8 mouse cellular contexts compared by ENCODE assay signal in genomic region chr1:58711365-58712016, GRCm38 (mm10). TPM values are rescaled to one million over a fixed set of nuclear protein-coding genes. Genes with fewer than 3 reads are reported as not detected.
A peak's percentile ranks its signal among the peaks of the same experiment; 100 is the strongest.
DNase-seq lines count a peak whose midpoint lies in the region; ATAC-seq and TF ChIP-seq lines count a peak whose summit lies in the region.

TSS of gene Cflar (plus strand) at chr1:58711508.

- H3K9ac ChIP-seq in embryonic facial prominence, embryonic 14.5 days (ENCODE audit: low read depth, low read length) = peak within 1 kb of the TSS; percentile 91
- peak within 1 kb of the TSS; percentile 86 for H3K9ac ChIP-seq in kidney, embryonic 14.5 days (ENCODE audit: low read depth, low read length)
- peak within 1 kb of the TSS; percentile 90 for H3K9ac ChIP-seq in liver, embryonic 13.5 days
- H3K9ac ChIP-seq in stomach, embryonic 15.5 days = peak within 1 kb of the TSS; percentile 81

- peak within 1 kb of the TSS; percentile 100 for H3K27ac ChIP-seq in embryonic facial prominence, embryonic 14.5 days (replicated peaks; ENCODE audit: low read depth, low read length)
- H3K27ac ChIP-seq in heart, embryonic 10.5 days = peak within 1 kb of the TSS; percentile 98
- peak within 1 kb of the TSS; percentile 100 for H3K27ac ChIP-seq in kidney, embryonic 14.5 days (ENCODE audit: low read depth, low read length)
- peak within 1 kb of the TSS; percentile 96 for H3K27ac ChIP-seq in liver, embryonic 13.5 days
- H3K27ac ChIP-seq in stomach, embryonic 15.5 days = peak within 1 kb of the TSS; percentile 100

- DNase-seq in adrenal gland, postnatal 4 days (ENCODE audit: low spot score in 2 of 2) = peak; percentile 39 to 53
- DNase-seq in embryonic facial prominence, embryonic 14.5 days (ENCODE audit: low spot score) = peak; percentile 82
- peak; percentile 90 for DNase-seq in heart, embryonic 10.5 days (ENCODE audit: low spot score)
- peak; percentile 66 for DNase-seq in liver, embryonic 13.5 days
- peak; percentile 75 to 81 for DNase-seq in natural killer cell, adult 2 months (ENCODE audit: low spot score in 2 of 2)

- H3K9me3 ChIP-seq in embryonic facial prominence, embryonic 14.5 days (ENCODE audit: control insufficient read depth, low read length) = no peaks in the 10 kb centered on the region
- H3K9me3 ChIP-seq in heart, embryonic 10.5 days = no peaks in the 10 kb centered on the region
- H3K9me3 ChIP-seq in kidney, embryonic 14.5 days (ENCODE audit: control insufficient read depth, low read length) = no peaks in the 10 kb centered on the region
- no peaks in the 10 kb centered on the region for H3K9me3 ChIP-seq in liver, embryonic 13.5 days (replicated peaks)
- H3K9me3 ChIP-seq in stomach, embryonic 15.5 days = no peaks in the 10 kb centered on the region

- H3ac ChIP-seq in C2C12 (ENCODE audit: control insufficient read depth, insufficient read length, low read depth) = peak within 1 kb of the TSS; percentile 100

- H3K79me2 ChIP-seq in C2C12 (ENCODE audit: control insufficient read depth, insufficient read depth) = peaks cover 34% of the 10 kb centered on the region

- no peaks in the 10 kb centered on the region for H3K27me3 ChIP-seq in C2C12 (ENCODE audit: control insufficient read depth, insufficient read depth, insufficient read length)
- no peaks in the 10 kb centered on the region for H3K27me3 ChIP-seq in embryonic facial prominence, embryonic 14.5 days (replicated peaks; ENCODE audit: control insufficient read depth, insufficient read depth, low read length)
- H3K27me3 ChIP-seq in heart, embryonic 10.5 days (ENCODE audit: insufficient read depth, poor library complexity, severe bottlenecking) = no peaks in the 10 kb centered on the region
- no peaks in the 10 kb centered on the region for H3K27me3 ChIP-seq in kidney, embryonic 14.5 days (ENCODE audit: control insufficient read depth, insufficient read depth, low read length)
- H3K27me3 ChIP-seq in liver, embryonic 13.5 days = no peaks in the 10 kb centered on the region
- no peaks in the 10 kb centered on the region for H3K27me3 ChIP-seq in stomach, embryonic 15.5 days (replicated peaks)

- peaks cover 22% of the 10 kb centered on the region for H3K36me3 ChIP-seq in C2C12 (ENCODE audit: control insufficient read depth, insufficient read depth)
- peaks cover 16% of the 10 kb centered on the region for H3K36me3 ChIP-seq in embryonic facial prominence, embryonic 14.5 days (ENCODE audit: control insufficient read depth, insufficient read depth, low read length)
- peaks cover 10% of the 10 kb centered on the region for H3K36me3 ChIP-seq in heart, embryonic 10.5 days
- H3K36me3 ChIP-seq in kidney, embryonic 14.5 days (ENCODE audit: control insufficient read depth, insufficient read depth, low read length) = peaks cover 3% of the 10 kb centered on the region; the same call in 1 of the 2 replicates
- peaks cover 14% of the 10 kb centered on the region for H3K36me3 ChIP-seq in liver, embryonic 13.5 days
- peaks cover 3% of the 10 kb centered on the region; the same call in 1 of the 2 replicates for H3K36me3 ChIP-seq in stomach, embryonic 15.5 days

- H3K79me3 ChIP-seq in C2C12 (ENCODE audit: low read depth) = peaks cover 30% of the 10 kb centered on the region

- H3K4me3 ChIP-seq in C2C12 (ENCODE audit: insufficient read depth, poor library complexity, severe bottlenecking) = peak within 1 kb of the TSS; percentile 60
- peak within 1 kb of the TSS; percentile 61 for H3K4me3 ChIP-seq in embryonic facial prominence, embryonic 14.5 days (ENCODE audit: low read depth, low read length)
- H3K4me3 ChIP-seq in heart, embryonic 10.5 days = peak within 1 kb of the TSS; percentile 78
- peak within 1 kb of the TSS; percentile 51 for H3K4me3 ChIP-seq in kidney, embryonic 14.5 days (ENCODE audit: low read length)
- H3K4me3 ChIP-seq in liver, embryonic 13.5 days (replicated peaks) = peak within 1 kb of the TSS; percentile 78
- H3K4me3 ChIP-seq in stomach, embryonic 15.5 days (replicated peaks) = peak within 1 kb of the TSS; percentile 65

- WGBS in embryonic facial prominence, embryonic 14.5 days = under 1% methylated on average over 34 of the region's 45 CpGs
- 0% methylated on average over 45 of the region's 45 CpGs for WGBS in heart, embryonic 10.5 days
- WGBS in kidney, embryonic 14.5 days = under 1% methylated on average over 45 of the region's 45 CpGs
- under 1% methylated on average over 45 of the region's 45 CpGs for WGBS in liver, embryonic 13.5 days (ENCODE audit: insufficient replicate concordance)
- under 1% methylated on average over 45 of the region's 45 CpGs for WGBS in stomach, embryonic 15.5 days

- H3K4me1 ChIP-seq in embryonic facial prominence, embryonic 14.5 days (ENCODE audit: control insufficient read depth, insufficient read depth, low read length) = peaks cover 10% of the 10 kb centered on the region
- peaks cover 11% of the 10 kb centered on the region; the same call in 1 of the 2 replicates for H3K4me1 ChIP-seq in heart, embryonic 10.5 days
- peaks cover 10% of the 10 kb centered on the region; the same call in 1 of the 2 replicates for H3K4me1 ChIP-seq in kidney, embryonic 14.5 days (ENCODE audit: control insufficient read depth, insufficient read depth, low read length)
- H3K4me1 ChIP-seq in liver, embryonic 13.5 days (replicated peaks) = peaks cover 41% of the 10 kb centered on the region
- 0 out of 2 replicates have a peak, but pooled peaks cover 4% of the 10 kb centered on the region for H3K4me1 ChIP-seq in stomach, embryonic 15.5 days

- TF ChIP-seq CTCF in C2C12 (IDR thresholded peaks at IDR 0.05; ENCODE audit: control insufficient read depth, insufficient read depth, insufficient read length) = no peak

- peak within 1 kb of the TSS; percentile 79 for H3K4me2 ChIP-seq in embryonic facial prominence, embryonic 14.5 days (ENCODE audit: low read depth, low read length)
- H3K4me2 ChIP-seq in kidney, embryonic 14.5 days (replicated peaks; ENCODE audit: low read depth, low read length) = peak within 1 kb of the TSS; percentile 58
- H3K4me2 ChIP-seq in liver, embryonic 13.5 days = peak within 1 kb of the TSS; percentile 77
- H3K4me2 ChIP-seq in stomach, embryonic 15.5 days = peak within 1 kb of the TSS; percentile 69

- peak; percentile 82 for ATAC-seq in embryonic facial prominence, embryonic 14.5 days (ENCODE audit: low read depth)
- ATAC-seq in kidney, embryonic 14.5 days (ENCODE audit: low FRiP score, low TSS enrichment) = peak; percentile 79
- peak; percentile 65 for ATAC-seq in liver, embryonic 13.5 days (ENCODE audit: low read depth)
- peak; percentile 66 for ATAC-seq in stomach, embryonic 15.5 days (ENCODE audit: insufficient read depth, low FRiP score, low read depth)

TF ChIP-seq in C2C12, 6 proteins besides CTCF, POLR2A, EP300 and RAD21:
- TF ChIP-seq MYOD1 (IDR thresholded peaks at IDR 0.05; ENCODE audit: control insufficient read depth, insufficient read length, low read depth) (no peak), CEBPB (IDR thresholded peaks at IDR 0.05; ENCODE audit: low read depth) (no peak)

RNA-seq across cellular contexts. Expression of gene Cflar, which starts in this region (rescaled TPM):
- polyA plus RNA-seq in C2C12 (2012; fragmentation: generic; extraction: Trizol) = 23.6 TPM
- total RNA-seq in adrenal gland, postnatal 4 days (2021) = 100 to 1,000 TPM; 101 to 104 TPM
- 32.4 and 33.9 TPM in 2 replicates for polyA plus RNA-seq in embryonic facial prominence, embryonic 14.5 days (2014; fragmentation: Nextera tagmentation; extraction: Ambion mirVana)
- polyA plus RNA-seq in heart, embryonic 10.5 days (2016; fragmentation: Nextera tagmentation; extraction: Ambion mirVana) = 31.5 and 31.6 TPM in 2 replicates
- polyA plus RNA-seq in kidney, embryonic 14.5 days (2014; fragmentation: Nextera tagmentation; extraction: Ambion mirVana) = 34.0 and 39.6 TPM in 2 replicates
- polyA plus RNA-seq in liver, embryonic 13.5 days (2015; fragmentation: Nextera tagmentation; extraction: Ambion mirVana) = 12.7 and 16.3 TPM in 2 replicates
- polyA plus RNA-seq in stomach, embryonic 15.5 days (2015; fragmentation: Nextera tagmentation; extraction: Ambion mirVana) = 34.8 and 38.2 TPM in 2 replicates

Comparison
In these comparisons a context has a peak if more than half of its experiments do, and no peak if none do; other contexts are left out.
1. Peak in every context shown above with its lines: DNase-seq, ATAC-seq, H3K4me3 ChIP-seq and H3K27ac ChIP-seq.